Mouse (Mus musculus): ENCODE data around the gene Serhl.

Gene Serhl

GRCm38 (mm10) chr15:83129530-83130231 lies 40.4 kb downstream of the Serhl start:
- DNase-seq, result no peak

- no peak for DNase-seq
Measured at GRCm38 (mm10) chr15:83134671-83135070, 45.4 kb downstream of the Serhl start.

GRCm38 (mm10) chr15:83135654-83136053 lies 46.3 kb downstream of the Serhl start:
- DNase-seq, result no peak

- no peak for DNase-seq
Measured at GRCm38 (mm10) chr15:83142861-83143260, 53.6 kb downstream of the Serhl start.

GRCm38 (mm10) chr15:83145541-83145940 lies 56.2 kb downstream of the Serhl start:
- no peak for DNase-seq

- DNase-seq, result peak; percentile 33
Measured at GRCm38 (mm10) chr15:83148395-83148794, 59.1 kb downstream of the Serhl start.

- DNase-seq, result peak; percentile 87
Measured at GRCm38 (mm10) chr15:83148801-83149195, 59.5 kb downstream of the Serhl start.

- DNase-seq, result peak; percentile 99
Measured at GRCm38 (mm10) chr15:83149196-83150072, 60.1 kb downstream of the Serhl start, which contains the start of gene Poldip3. Poldip3 (minus strand) TSS chr15:83149384.

GRCm38 (mm10) chr15:83150073-83150442 lies 60.8 kb downstream of the Serhl start:
- DNase-seq, result no peak

GRCm38 (mm10) chr15:83150694-83151093 lies 61.4 kb downstream of the Serhl start:
- DNase-seq, result no peak

GRCm38 (mm10) chr15:83154309-83154708 lies 65.0 kb downstream of the Serhl start:
- no peak for DNase-seq

GRCm38 (mm10) chr15:83155672-83156419 lies 66.5 kb downstream of the Serhl start:
- no peak for DNase-seq

- peak; percentile 72 for DNase-seq
Measured at GRCm38 (mm10) chr15:83156929-83157666, 67.8 kb downstream of the Serhl start.

- DNase-seq, result no peak
Measured at GRCm38 (mm10) chr15:83157667-83158064, 68.4 kb downstream of the Serhl start.

- DNase-seq, result no peak
Measured at GRCm38 (mm10) chr15:83158587-83159160, 69.4 kb downstream of the Serhl start.

GRCm38 (mm10) chr15:83159823-83160222 lies 70.5 kb downstream of the Serhl start:
- no peak for DNase-seq

GRCm38 (mm10) chr15:83160561-83160960 lies 71.3 kb downstream of the Serhl start:
- no peak for DNase-seq

- DNase-seq, result no peak
Measured at GRCm38 (mm10) chr15:83161062-83161748, 71.9 kb downstream of the Serhl start.

- DNase-seq, result no peak
Measured at GRCm38 (mm10) chr15:83162001-83162400, 72.7 kb downstream of the Serhl start.

- DNase-seq, result peak; percentile 44
Measured at GRCm38 (mm10) chr15:83162818-83163485, 73.6 kb downstream of the Serhl start.

- peak; percentile 68 for DNase-seq
Measured at GRCm38 (mm10) chr15:83164971-83165471, 75.7 kb downstream of the Serhl start.
